Mouse (Mus musculus): Measurements from ENCODE around the gene Ddx60.
"Not testable (repeated sequence)": the region's sequence is repeated elsewhere in the genome, so short reads cannot be mapped to it uniquely, and the experiment has no call there.

Gene Ddx60

GRCm38 (mm10) chr8:61927777-61928494 is at the start of gene Ddx60:
Gene Ddx60, plus strand, starts transcription at chr8:61928087.
- peak; percentile 16 for DNase-seq (ENCODE audit: low read depth, low spot score)

- DNase-seq (ENCODE audit: low read depth, low spot score): peak; percentile 20
Observed at GRCm38 (mm10) chr8:61894062-61894461, 33.8 kb upstream of the Ddx60 start.

- no peak for DNase-seq (ENCODE audit: low read depth, low spot score)
Observed at GRCm38 (mm10) chr8:61896742-61897141, 31.1 kb upstream of the Ddx60 start.

- no peak for DNase-seq (ENCODE audit: low read depth, low spot score)
Observed at GRCm38 (mm10) chr8:61897402-61897801, 30.5 kb upstream of the Ddx60 start.

GRCm38 (mm10) chr8:61901028-61901717 is 26.7 kb upstream of the Ddx60 start:
- DNase-seq (ENCODE audit: low read depth, low spot score): no peak

GRCm38 (mm10) chr8:61902521-61902920 is 25.4 kb upstream of the Ddx60 start, which contains the start of gene Palld:
Gene Palld, minus strand, starts transcription at chr8:61902690.
- DNase-seq (ENCODE audit: low read depth, low spot score): no peak

- no peak for DNase-seq (ENCODE audit: low read depth, low spot score)
Observed at GRCm38 (mm10) chr8:61908303-61909215, 19.3 kb upstream of the Ddx60 start.

- no peak for DNase-seq (ENCODE audit: low read depth, low spot score)
Observed at GRCm38 (mm10) chr8:61909313-61909712, 18.6 kb upstream of the Ddx60 start.

- no peak for DNase-seq (ENCODE audit: low read depth, low spot score)
Observed at GRCm38 (mm10) chr8:61912817-61913216, 15.1 kb upstream of the Ddx60 start.

GRCm38 (mm10) chr8:61913957-61914356 is 13.9 kb upstream of the Ddx60 start:
- no peak for DNase-seq (ENCODE audit: low read depth, low spot score)

GRCm38 (mm10) chr8:61917287-61917686 is 10.6 kb upstream of the Ddx60 start:
- DNase-seq (ENCODE audit: low read depth, low spot score): peak; percentile 37

GRCm38 (mm10) chr8:61919145-61919788 is 8.6 kb upstream of the Ddx60 start:
- DNase-seq (ENCODE audit: low read depth, low spot score): no peak

- DNase-seq (ENCODE audit: low read depth, low spot score): no peak
Observed at GRCm38 (mm10) chr8:61920389-61920788, 7.5 kb upstream of the Ddx60 start.

- no peak for DNase-seq (ENCODE audit: low read depth, low spot score)
Observed at GRCm38 (mm10) chr8:61921454-61922054, 6.3 kb upstream of the Ddx60 start.

GRCm38 (mm10) chr8:61924518-61924917 is 3.4 kb upstream of the Ddx60 start:
- DNase-seq (ENCODE audit: low read depth, low spot score): no peak

- DNase-seq (ENCODE audit: low read depth, low spot score): no peak
Observed at GRCm38 (mm10) chr8:61933243-61933642, 5.4 kb downstream of the Ddx60 start.

- no peak for DNase-seq (ENCODE audit: low read depth, low spot score)
Observed at GRCm38 (mm10) chr8:61937576-61937975, 9.7 kb downstream of the Ddx60 start.

- DNase-seq (ENCODE audit: low read depth, low spot score): not testable (repeated sequence)
Observed at GRCm38 (mm10) chr8:61964591-61965375, 36.9 kb downstream of the Ddx60 start.

- no peak for DNase-seq (ENCODE audit: low read depth, low spot score)
Observed at GRCm38 (mm10) chr8:61969581-61969980, 41.7 kb downstream of the Ddx60 start.

GRCm38 (mm10) chr8:61984941-61985340 is 57.1 kb downstream of the Ddx60 start:
- DNase-seq (ENCODE audit: low read depth, low spot score): no peak
